Mouse (Mus musculus): ENCODE results near the gene Rab1b.

- TF ChIP-seq USF1 (IDR thresholded peaks at IDR 0.05; ENCODE audit: low read depth) = no peak
- no peak for TF ChIP-seq POLR2A (IDR thresholded peaks at IDR 0.05; ENCODE audit: insufficient read length, low read depth)
- no peak for TF ChIP-seq TCF12 (IDR thresholded peaks at IDR 0.05; ENCODE audit: insufficient read depth, poor library complexity, severe bottlenecking)
- TF ChIP-seq POLR2AphosphoS2 (IDR thresholded peaks at IDR 0.05; ENCODE audit: insufficient read length, low read depth) = no peak
- no peak for TF ChIP-seq MYOG (IDR thresholded peaks at IDR 0.05; ENCODE audit: control insufficient read depth in 1 of 3, insufficient read depth in 1 of 3, insufficient read length in 2 of 3, low read depth in 2 of 3)
- TF ChIP-seq E2F4 (IDR thresholded peaks at IDR 0.05; ENCODE audit: insufficient read depth) = no peak
Measured at GRCm38 (mm10) chr19:5107556-5108270, 841 bp upstream of the Rab1b start.
